Mouse (Mus musculus) kidney, postnatal 0 days (tissue): ENCODE measurements around the gene Ccl24. TPM values are rescaled to one million over a fixed set of nuclear protein-coding genes. Genes with fewer than 3 reads are reported as not detected.
"Not testable (repeated sequence)": the region's sequence is repeated elsewhere in the genome, so short reads cannot be mapped to it uniquely, and the experiment has no call there.

Source experiments
- ATAC-seq: fragments of 200-750 bp; cut with Nextera tagmentation; replicated peaks from 2 replicates; pipeline ENCODE4 v1.8.0; 2017; ENCODE audit warnings: low read depth, moderate number of reproducible peaks, moderate TSS enrichment, moderate library complexity; ENCODE audit not compliant: low FRiP score
- DNase-seq: peaks from one replicate; pipeline ENCODE4 v3.0.0-alpha.2; 2016; ENCODE audit warnings: low spot score
- H3K27ac ChIP-seq: fragments of 300-500 bp; sonication (generic); 2 replicates; pipeline ENCODE4 v1.5.1; 2014; ENCODE audit warnings: mild to moderate bottlenecking
- H3K27me3 ChIP-seq: fragments of 300-500 bp; sonication (generic); 2 replicates; pipeline ENCODE4 v1.6.1; 2014; ENCODE audit warnings: low read length, mixed read lengths; ENCODE audit not compliant: insufficient read depth
- H3K36me3 ChIP-seq: fragments of 300-500 bp; sonication (generic); 2 replicates; pipeline ENCODE4 v1.6.1; 2014; ENCODE audit warnings: low read length, mixed read lengths; ENCODE audit not compliant: insufficient read depth
- H3K4me1 ChIP-seq: fragments of 300-500 bp; sonication (generic); replicated peaks from 2 replicates; pipeline ENCODE4 v1.6.1; 2014; ENCODE audit warnings: antibody characterized with exemption, low read length, mixed read lengths; ENCODE audit not compliant: insufficient read depth
- H3K4me2 ChIP-seq: fragments of 300-500 bp; sonication (generic); 2 replicates; pipeline ENCODE4 v1.6.1; 2014; ENCODE audit warnings: mild to moderate bottlenecking, low read length, moderate library complexity, mixed read lengths
- H3K4me3 ChIP-seq: fragments of 300-500 bp; sonication (generic); replicated peaks from 2 replicates; pipeline ENCODE4 v1.5.1; 2014; ENCODE audit warnings: low read depth, low read length
- H3K9ac ChIP-seq: fragments of 300-500 bp; sonication (generic); 2 replicates; pipeline ENCODE4 v1.6.1; 2014; ENCODE audit warnings: low read depth, low read length
- H3K9me3 ChIP-seq: fragments of 300-500 bp; sonication (generic); replicated peaks from 2 replicates; pipeline ENCODE4 v1.6.1; 2016; ENCODE audit warnings: low read length, inconsistent platforms, mixed read lengths
- CTCF ChIP-seq: IDR thresholded peaks from 2 replicates; pipeline ENCODE4 v1.5.1; 2016; ENCODE audit warnings: antibody characterized with exemption, low read depth, mild to moderate bottlenecking, moderate library complexity
- WGBS: fragments of 180-500 bp; shearing (Covaris S2); extraction: QIAGEN DNeasy Blood & Tissue Kit; methylation state at CpG from one replicate; pipeline ENCODE4 v1.1.7; 2014; 5-methylcytosine and 5-hydroxymethylcytosine counted together
- polyA plus RNA-seq: library from polyadenylated mRNA; unstranded; fragments of >200 nt; fragmentation: Nextera tagmentation; extraction: Ambion mirVana; gene quantifications from 2 replicates; pipeline ENCODE4 v1.2.1, GENCODE M21; 2015

Gene Ccl24
- polyA plus RNA-seq, result 0.89 and 1.1 TPM in 2 replicates

- Histone ChIP-seq H3K27me3 (no peaks in the 10 kb centered on the region), H3K4me2 (no peak within 1 kb of the TSS), H3K27ac (no peak within 1 kb of the TSS), H3K9ac (no peak within 1 kb of the TSS), H3K4me1 (no peaks in the 10 kb centered on the region), H3K9me3 (no peaks in the 10 kb centered on the region), H3K36me3 (no peaks in the 10 kb centered on the region), H3K4me3 (no peak within 1 kb of the TSS)
- TF ChIP-seq CTCF, result no peak
- WGBS, result 86% methylated on average over 6 of the region's 6 CpGs
- no peak for ATAC-seq
- no peak for DNase-seq
Observed at GRCm38 (mm10) chr5:135573006-135573405, at the start of gene Ccl24. Gene Ccl24, minus strand, starts transcription at chr5:135573049.

DNA sequence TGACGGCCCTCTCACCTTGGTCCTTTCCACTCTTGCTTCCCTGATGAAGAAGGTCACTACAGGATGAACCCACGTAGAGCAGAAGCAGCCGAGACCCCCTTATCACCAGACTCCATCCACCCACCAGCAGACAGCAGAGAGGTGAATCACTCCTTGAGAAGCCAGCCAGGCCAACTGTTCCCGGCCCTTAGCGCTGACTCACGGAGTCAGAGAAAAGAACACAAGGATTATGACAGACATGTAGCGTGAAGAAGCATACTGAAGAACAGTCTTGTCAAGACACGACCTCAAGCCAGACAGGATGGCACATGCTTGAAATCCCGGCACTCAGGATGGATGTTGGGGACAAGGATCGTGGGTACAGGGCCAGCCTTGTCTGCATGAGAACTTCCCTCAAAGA lies 48.9 kb upstream of the Ccl24 start:
- ATAC-seq (no peak), DNase-seq (no peak)
- Histone ChIP-seq H3K9ac (no peak overlapping the region), H3K27me3 (no peaks in the 10 kb centered on the region), H3K9me3 (no peaks in the 10 kb centered on the region), H3K4me3 (no peak overlapping the region), H3K4me1 (no peaks in the 10 kb centered on the region), H3K36me3 (no peaks in the 10 kb centered on the region), H3K4me2 (no peak overlapping the region), H3K27ac (no peak overlapping the region)
- no peak for TF ChIP-seq CTCF
- 82% methylated on average over 10 of the region's 10 CpGs for WGBS

- 88% methylated on average over 9 of the region's 9 CpGs for WGBS
Observed at GRCm38 (mm10) chr5:135620526-135620925, 47.7 kb upstream of the Ccl24 start.

GRCm38 (mm10) chr5:135619741-135620140 lies 46.9 kb upstream of the Ccl24 start:
- 83% methylated on average over 10 of the region's 10 CpGs for WGBS
- H3K9ac ChIP-seq, H3K27ac ChIP-seq, H3K27me3 ChIP-seq, H3K9me3 ChIP-seq, H3K36me3 ChIP-seq, ATAC-seq, DNase-seq, H3K4me1 ChIP-seq, H3K4me3 ChIP-seq, H3K4me2 ChIP-seq: not testable (repeated sequence)

More at GRCm38 (mm10) chr5:135620526-135620925, 47.7 kb upstream of the Ccl24 start:
- DNase-seq (no peak), ATAC-seq (no peak)
- Histone ChIP-seq H3K27ac (no peak overlapping the region), H3K4me2 (no peak overlapping the region), H3K27me3 (no peaks in the 10 kb centered on the region), H3K9ac (no peak overlapping the region), H3K36me3 (no peaks in the 10 kb centered on the region), H3K9me3 (no peaks in the 10 kb centered on the region), H3K4me1 (no peaks in the 10 kb centered on the region), H3K4me3 (no peak overlapping the region)
- TF ChIP-seq CTCF, result no peak

DNA sequence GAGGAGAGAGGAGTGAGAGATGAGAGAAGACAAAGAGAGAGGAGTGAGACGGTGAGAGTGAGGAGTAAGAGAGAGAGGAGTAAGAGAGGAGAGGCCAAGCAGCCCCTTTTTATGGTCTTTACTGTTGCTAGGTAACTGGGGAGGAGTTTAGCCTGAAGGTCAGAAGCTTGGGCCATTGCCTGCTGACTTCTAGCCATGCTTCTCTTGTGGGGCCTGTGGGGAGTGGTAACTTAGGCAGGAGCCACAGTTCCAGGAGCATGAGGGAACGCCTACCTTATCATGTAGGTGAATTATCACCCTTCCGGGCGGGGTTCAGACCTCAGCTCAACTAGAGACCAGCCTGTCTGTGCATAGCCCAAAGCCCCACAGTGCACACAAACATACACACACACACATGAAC lies 36.9 kb upstream of the Ccl24 start:
- ATAC-seq, result no peak
- Histone ChIP-seq H3K27ac (no peak overlapping the region), H3K9me3 (no peaks in the 10 kb centered on the region), H3K4me3 (no peak overlapping the region), H3K27me3 (no peaks in the 10 kb centered on the region), H3K4me1 (no peaks in the 10 kb centered on the region), H3K36me3 (no peaks in the 10 kb centered on the region), H3K4me2 (no peak overlapping the region), H3K9ac (no peak overlapping the region)
- WGBS, result 59% methylated on average over 4 of the region's 4 CpGs
- no peak for TF ChIP-seq CTCF
- no peak for DNase-seq

DNA sequence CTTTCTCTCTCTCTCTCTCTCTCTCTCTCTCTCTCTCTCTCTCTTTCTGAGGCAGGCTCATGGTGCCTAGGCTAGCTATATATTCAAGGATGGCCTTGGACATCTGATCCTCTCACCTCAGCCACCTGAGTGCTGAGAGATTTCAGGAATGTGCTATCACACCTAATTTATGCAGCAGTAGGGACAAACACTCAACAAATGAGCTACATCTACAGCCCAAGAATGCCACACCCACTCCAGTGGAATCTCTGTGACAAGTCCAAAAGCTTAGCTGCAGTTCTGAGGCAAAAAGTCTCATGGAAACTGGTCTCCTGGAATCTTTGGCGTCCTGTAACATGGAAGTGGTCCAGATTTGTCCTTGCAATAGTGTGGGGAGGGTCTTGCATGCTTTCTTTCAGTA lies 34.7 kb upstream of the Ccl24 start:
- no peak for TF ChIP-seq CTCF
- 54% methylated on average over 1 of the region's 1 CpGs for WGBS
- H3K9me3 ChIP-seq, result no peaks in the 10 kb centered on the region

GRCm38 (mm10) chr5:135606717-135607116 lies 33.9 kb upstream of the Ccl24 start:
- not testable (repeated sequence) for H3K4me1 ChIP-seq, H3K9ac ChIP-seq, DNase-seq, H3K36me3 ChIP-seq, H3K9me3 ChIP-seq, H3K27ac ChIP-seq, ATAC-seq, H3K27me3 ChIP-seq, H3K4me2 ChIP-seq, H3K4me3 ChIP-seq
- WGBS, result no CpG with 5 or more reads among the region's 1 CpGs

More for the DNA sequence above, 34.7 kb upstream of the Ccl24 start:
- Histone ChIP-seq H3K27me3 (no peaks in the 10 kb centered on the region), H3K9ac (no peak overlapping the region), H3K36me3 (no peaks in the 10 kb centered on the region), H3K4me3 (no peak overlapping the region), H3K4me1 (no peaks in the 10 kb centered on the region), H3K4me2 (no peak overlapping the region), H3K27ac (no peak overlapping the region)
- no peak for ATAC-seq
- DNase-seq, result no peak

DNA sequence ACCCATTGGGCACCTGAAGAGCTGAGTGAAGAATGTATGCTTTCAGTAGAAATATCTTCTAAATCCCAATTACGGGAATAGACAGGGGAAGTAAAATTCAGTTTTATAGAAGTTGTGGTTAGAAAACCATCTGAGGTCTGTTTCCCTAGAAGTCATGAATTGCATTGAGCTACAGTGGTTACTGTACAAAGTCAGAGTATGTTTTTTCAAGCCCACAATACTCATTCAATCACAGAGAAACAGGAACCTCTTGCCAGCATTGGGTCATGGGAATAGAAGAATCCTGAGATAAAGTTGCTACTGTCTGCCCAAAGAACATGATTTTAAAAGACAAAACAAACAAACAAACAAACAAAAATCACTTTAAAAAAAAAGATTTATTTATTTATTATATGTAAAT lies 31.8 kb upstream of the Ccl24 start:
- H3K27ac ChIP-seq, ATAC-seq, H3K36me3 ChIP-seq, H3K4me3 ChIP-seq, H3K9me3 ChIP-seq, H3K4me1 ChIP-seq, H3K27me3 ChIP-seq, DNase-seq, H3K9ac ChIP-seq, H3K4me2 ChIP-seq: not testable (repeated sequence)
- WGBS, result no CpG with 5 or more reads among the region's 1 CpGs
